Mouse (Mus musculus) testis, postnatal 10 days (tissue): ENCODE results near the gene Eef2k.

ENCODE experiments used
- DNase-seq: peaks from one replicate; pipeline ENCODE4 v3.0.0; 2021; ENCODE audit warnings: low spot score

Eef2k gene

GRCm38 (mm10) chr7:120842345-120843036, at the start of gene Eef2k:
TSS of gene Eef2k (plus strand) at chr7:120842831.
- peak; percentile 86 for DNase-seq

- no peak for DNase-seq
Measured at GRCm38 (mm10) chr7:120795544-120795943, 47.1 kb upstream of the Eef2k start.

GRCm38 (mm10) chr7:120796369-120796768, 46.3 kb upstream of the Eef2k start:
- no peak for DNase-seq

GRCm38 (mm10) chr7:120803268-120803667, 39.4 kb upstream of the Eef2k start:
- DNase-seq: no peak

GRCm38 (mm10) chr7:120809705-120810104, 32.9 kb upstream of the Eef2k start:
- no peak for DNase-seq

- DNase-seq: no peak
Measured at GRCm38 (mm10) chr7:120811834-120812415, 30.7 kb upstream of the Eef2k start, which contains the start of gene Gm5737. TSS of gene Gm5737 (plus strand) at chr7:120812365.

- no peak for DNase-seq
Measured at GRCm38 (mm10) chr7:120817552-120817951, 25.1 kb upstream of the Eef2k start.

- no peak for DNase-seq
Measured at GRCm38 (mm10) chr7:120819386-120819785, 23.2 kb upstream of the Eef2k start.

- DNase-seq: peak; percentile 82
Measured at GRCm38 (mm10) chr7:120823248-120823647, 19.4 kb upstream of the Eef2k start.

GRCm38 (mm10) chr7:120825097-120825496, 17.5 kb upstream of the Eef2k start:
- DNase-seq: no peak

GRCm38 (mm10) chr7:120826408-120826807, 16.2 kb upstream of the Eef2k start:
- DNase-seq: peak; percentile 77

GRCm38 (mm10) chr7:120830431-120831381, 11.9 kb upstream of the Eef2k start:
- DNase-seq: peak; percentile 80

- DNase-seq: no peak
Measured at GRCm38 (mm10) chr7:120834426-120834825, 8.2 kb upstream of the Eef2k start.

GRCm38 (mm10) chr7:120834863-120835372, 7.7 kb upstream of the Eef2k start:
- peak; percentile 58 for DNase-seq

GRCm38 (mm10) chr7:120835449-120836359, 6.9 kb upstream of the Eef2k start:
- peak; percentile 97 for DNase-seq

GRCm38 (mm10) chr7:120836361-120836760, 6.3 kb upstream of the Eef2k start:
- DNase-seq: no peak

- no peak for DNase-seq
Measured at GRCm38 (mm10) chr7:120838436-120839160, 4.0 kb upstream of the Eef2k start.

- DNase-seq: no peak
Measured at GRCm38 (mm10) chr7:120839786-120840185, 2.8 kb upstream of the Eef2k start.

- DNase-seq: peak; percentile 86
Measured at GRCm38 (mm10) chr7:120843037-120843621, 498 bp downstream of the Eef2k start.

- DNase-seq: peak; percentile 47
Measured at GRCm38 (mm10) chr7:120843852-120844435, 1.3 kb downstream of the Eef2k start.
